Mouse (Mus musculus) cerebellum, postnatal 36 days (tissue): Measurements from ENCODE around the gene Med16.
A peak's percentile ranks its signal among the peaks of the same experiment; 100 is the strongest.

Experiments used
- DNase-seq, 2 experiments: peaks; one replicate each; pipeline ENCODE4 v3.0.0; 2021 to 2022; ENCODE audit warnings: mixed read lengths in 2 of 2

Gene Med16

DNA sequence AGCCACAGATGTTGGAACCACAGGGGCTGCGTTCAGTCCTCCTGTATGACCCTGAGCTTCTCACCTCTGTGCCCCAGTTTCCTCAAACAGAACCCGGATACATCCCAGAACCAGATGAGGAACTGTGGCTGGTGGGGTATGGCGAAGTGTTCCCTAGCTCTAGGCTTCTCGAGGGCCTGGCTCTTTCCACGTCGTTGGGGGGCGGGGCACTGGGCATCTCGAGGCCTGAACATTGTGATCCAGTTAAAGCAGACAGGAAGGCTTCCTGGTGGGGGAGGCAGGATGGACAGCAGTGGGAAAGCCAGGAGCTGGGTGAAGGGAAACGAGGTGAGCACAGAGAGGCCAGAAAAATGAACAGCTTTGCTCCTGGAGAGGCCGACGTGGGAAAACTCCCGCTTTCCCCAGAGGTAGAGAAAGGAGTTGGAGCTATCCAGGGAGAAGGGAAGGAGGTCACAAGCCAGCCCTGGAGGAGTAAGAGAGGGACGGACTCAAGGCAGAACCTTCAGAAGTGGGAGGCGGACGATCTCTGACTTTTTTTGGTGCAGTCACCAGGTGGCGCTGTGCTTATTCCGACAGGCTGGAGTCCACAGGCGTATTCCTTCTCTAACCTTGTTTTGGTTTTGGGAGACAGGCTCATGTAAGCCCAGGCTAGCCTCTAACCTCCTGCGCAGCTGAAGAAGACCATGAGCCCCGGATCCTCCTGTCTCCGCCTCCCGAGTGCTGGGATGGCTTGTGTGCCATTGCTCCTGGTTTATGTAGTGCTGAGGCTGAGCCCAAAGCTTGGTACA is 25.2 kb downstream of the Med16 start:
- DNase-seq, result peak; percentile 86 to 88

GRCm38 (mm10) chr10:79881981-79882380 is 26.7 kb downstream of the Med16 start:
- DNase-seq, result peak in 1 of 2 experiments; percentile 13

DNA sequence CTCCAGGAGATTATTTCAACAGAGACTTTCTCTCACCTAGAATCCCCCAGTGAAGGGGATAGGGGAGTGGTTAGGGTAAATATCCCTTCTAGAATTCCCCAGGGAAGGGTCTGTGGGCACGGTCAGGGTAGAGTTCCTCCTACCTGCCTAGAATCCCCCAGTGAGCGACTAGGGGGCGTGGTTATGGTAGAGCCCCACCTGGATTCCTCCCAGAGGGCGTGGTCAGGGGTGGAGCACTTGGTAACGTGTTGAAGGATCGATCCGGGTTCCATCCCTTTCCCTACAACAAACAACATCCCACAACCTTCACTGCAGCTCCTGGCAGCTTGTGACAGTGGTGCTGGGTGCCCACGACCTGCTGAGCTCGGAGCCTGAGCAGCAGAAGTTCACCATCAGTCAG is 28.0 kb downstream of the Med16 start:
- no peak for DNase-seq

DNA sequence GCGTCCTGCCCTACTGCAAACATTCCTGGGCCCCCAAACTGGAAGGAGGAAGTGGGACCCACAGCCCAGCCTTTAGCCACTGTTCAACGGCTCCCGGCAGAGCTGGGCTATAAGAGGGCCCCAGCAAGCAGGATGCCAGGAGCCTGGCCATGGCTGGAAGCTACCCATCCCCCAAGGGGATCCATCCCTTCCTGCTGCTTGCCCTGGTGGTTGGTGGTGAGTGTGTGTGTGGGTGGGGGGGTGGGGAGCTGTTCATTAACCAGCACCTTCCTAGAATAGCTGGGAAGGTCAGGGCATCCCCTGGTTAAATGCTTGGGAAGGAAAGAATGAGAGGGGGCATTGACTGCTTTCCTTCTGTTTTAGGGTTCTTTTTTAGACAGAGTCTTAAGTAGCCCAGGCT is 29.2 kb downstream of the Med16 start:
- no peak for DNase-seq

GRCm38 (mm10) chr10:79877757-79878156 is 31.0 kb downstream of the Med16 start:
- DNase-seq, result no peak

DNA sequence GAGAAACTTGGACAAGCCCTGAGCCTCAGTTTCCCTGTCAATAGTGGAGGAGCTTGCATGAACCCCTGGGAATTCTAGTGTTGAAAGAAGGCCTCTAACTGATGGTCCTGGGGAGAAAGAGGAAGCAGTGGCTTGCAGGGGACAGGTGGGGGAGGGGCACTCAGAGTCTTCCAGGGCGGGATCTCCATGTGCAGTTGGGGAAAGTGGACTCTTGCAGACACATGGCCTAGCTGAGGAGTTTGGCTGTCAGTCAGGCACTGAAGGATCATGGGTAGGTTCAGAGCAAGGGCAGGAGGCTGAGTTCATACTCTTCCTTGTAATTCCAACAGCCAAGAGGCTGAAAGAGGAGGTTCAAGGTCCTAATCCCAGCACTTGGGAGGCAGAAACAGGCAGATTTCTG is 31.5 kb downstream of the Med16 start:
- no peak for DNase-seq

DNA sequence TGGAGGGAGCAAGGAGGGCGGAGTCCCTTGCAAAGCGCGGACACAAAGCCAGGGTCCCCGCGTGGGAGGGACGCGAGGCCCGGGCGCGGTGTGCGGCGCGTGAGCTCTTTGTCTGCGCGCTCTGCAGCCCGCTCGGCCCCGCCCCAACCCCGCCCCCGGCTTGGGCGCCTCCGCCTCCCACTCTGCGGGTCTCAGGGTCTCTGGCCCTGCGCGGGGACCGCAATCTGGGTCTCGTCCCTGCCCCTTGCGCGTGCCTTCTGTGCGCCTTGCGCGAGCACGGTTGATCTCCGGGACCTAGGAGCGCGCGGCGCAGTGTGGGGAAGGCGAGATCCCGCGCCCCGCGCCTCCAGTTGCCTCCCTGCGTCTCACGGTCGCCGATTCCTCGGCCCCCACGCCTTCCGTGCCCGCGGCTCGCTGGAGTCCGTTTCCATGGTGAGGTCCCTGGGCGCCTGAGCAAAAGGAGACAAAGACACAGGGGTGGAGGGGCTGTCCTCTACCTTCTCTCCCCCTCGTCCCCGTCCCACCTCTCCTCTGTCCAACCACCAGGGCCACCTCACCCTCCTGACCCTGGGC is 34.3 kb downstream of the Med16 start, which contains the start of the genes Prtn3 and Plppr3:
Prtn3 (plus strand) TSS at position 187 of the 573 bp plus-strand sequence.
Plppr3 (minus strand) TSS at position 345 of the 573 bp plus-strand sequence.
- peak in 1 of 2 experiments; percentile 39 for DNase-seq

GRCm38 (mm10) chr10:79873715-79874289 is 34.9 kb downstream of the Med16 start:
- DNase-seq, result no peak

- no peak for DNase-seq
Measured at GRCm38 (mm10) chr10:79873313-79873712, 35.4 kb downstream of the Med16 start.

DNA sequence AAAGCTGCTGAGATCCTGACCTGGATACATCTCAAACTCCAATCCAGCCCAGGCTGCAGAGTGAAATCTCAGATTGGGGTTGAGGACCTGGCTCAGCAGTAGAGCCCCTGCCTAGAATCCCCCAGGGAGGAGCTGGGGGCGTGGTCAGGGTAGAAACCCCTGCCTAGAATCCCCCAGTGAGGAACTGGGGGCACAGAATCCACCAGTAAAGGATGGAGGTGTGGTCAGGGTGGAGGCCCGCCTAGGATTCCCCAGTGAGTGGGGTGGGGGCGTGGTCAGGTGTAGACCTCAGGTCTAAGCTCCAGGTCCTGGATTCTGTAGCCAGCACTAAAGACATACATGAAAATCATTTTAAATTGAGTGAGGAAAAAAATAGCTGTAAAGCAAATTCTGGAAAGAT is 35.9 kb downstream of the Med16 start:
- no peak for DNase-seq

DNA sequence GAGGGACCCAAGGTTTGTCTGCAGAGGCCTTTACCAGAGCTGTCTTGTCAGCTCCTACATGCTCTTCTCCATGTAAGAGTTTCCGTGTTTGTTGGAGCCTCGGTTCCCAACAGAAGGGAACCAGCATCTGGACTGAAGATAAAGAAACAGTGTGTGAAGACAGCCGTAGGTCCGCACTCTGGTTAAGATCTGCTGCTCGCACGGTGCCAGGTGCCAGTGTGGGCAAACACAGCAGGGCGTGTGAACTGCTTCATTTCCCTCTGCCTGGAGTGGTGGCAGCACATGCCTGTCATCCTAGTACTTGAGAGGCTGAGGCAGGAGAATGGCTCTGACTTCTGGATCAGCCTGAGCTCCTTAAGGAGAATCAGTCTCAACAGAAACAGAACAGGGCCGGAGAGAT is 36.9 kb downstream of the Med16 start:
- DNase-seq, result no peak

- no peak for DNase-seq
Measured at GRCm38 (mm10) chr10:79866601-79867000, 42.1 kb downstream of the Med16 start.

- DNase-seq, result peak; percentile 44 to 52
Measured at GRCm38 (mm10) chr10:79865801-79866295, 42.9 kb downstream of the Med16 start.

GRCm38 (mm10) chr10:79865189-79865601 is 43.5 kb downstream of the Med16 start:
- no peak for DNase-seq

- DNase-seq, result no peak
Measured at GRCm38 (mm10) chr10:79864351-79865188, 44.2 kb downstream of the Med16 start.

- no peak for DNase-seq
Measured at GRCm38 (mm10) chr10:79862925-79863324, 45.8 kb downstream of the Med16 start.

- DNase-seq, result no peak
Measured at GRCm38 (mm10) chr10:79862049-79862788, 46.5 kb downstream of the Med16 start.

DNA sequence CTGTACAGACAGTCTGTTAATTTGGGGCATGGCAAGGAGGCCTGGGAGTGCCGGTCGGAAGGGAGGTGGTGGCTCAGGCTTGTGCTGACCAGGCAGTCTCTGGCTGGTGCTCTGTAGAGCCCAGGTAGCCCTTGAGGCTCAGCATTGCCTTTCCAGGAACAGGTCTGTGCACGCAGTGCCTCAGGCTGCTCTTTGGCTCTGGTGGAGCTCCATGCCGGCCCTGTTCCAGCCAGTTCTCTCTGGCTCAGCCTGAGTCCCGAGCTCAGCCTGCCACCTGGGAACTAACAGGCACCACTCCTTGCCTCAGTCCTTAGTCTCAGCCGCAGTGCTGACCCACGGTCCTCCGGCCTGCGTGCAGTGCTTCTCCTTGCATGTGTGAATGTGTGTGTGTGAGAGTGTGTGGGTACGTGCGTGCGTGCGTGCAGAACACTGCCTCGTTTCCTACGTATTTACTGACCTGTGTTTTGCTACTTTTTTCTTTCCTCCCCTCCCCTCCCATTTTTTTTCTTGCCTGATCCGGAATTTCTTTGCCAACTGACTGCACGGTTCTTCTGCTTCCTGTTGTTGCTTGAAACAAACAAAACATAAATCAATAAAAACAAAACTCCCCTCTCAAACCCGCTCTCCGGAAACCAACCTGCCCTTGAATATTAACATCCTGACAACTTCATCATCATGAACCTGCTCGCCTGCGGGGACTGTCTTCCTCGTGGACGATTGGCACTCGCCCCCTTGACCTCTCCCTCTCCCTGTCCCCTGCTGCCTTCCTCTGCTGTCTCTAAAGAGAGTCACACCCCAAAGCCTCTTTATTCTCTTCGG is 47.3 kb downstream of the Med16 start:
- peak; percentile 75 to 76 for DNase-seq

- no peak for DNase-seq
Measured at GRCm38 (mm10) chr10:79860079-79860911, 48.4 kb downstream of the Med16 start.

DNA sequence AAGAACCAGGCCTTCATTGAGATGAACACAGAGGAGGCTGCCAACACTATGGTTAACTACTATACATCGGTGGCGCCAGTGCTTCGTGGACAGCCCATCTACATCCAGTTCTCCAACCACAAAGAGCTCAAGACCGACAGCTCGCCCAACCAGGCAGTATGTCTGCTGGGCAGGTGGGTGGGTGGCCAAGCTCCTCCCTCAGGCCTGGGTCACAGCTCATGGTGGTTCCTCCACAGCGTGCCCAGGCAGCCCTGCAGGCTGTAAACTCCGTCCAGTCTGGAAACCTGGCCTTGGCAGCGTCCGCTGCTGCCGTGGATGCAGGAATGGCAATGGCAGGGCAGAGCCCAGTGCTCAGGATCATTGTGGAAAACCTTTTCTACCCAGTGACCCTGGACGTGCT is 49.6 kb downstream of the Med16 start:
- no peak for DNase-seq
